Mouse (Mus musculus) thymus, postnatal 10 days (tissue): ENCODE results near the gene Fbxw15.
"Not testable (repeated sequence)": the region's sequence is repeated elsewhere in the genome, so short reads cannot be mapped to it uniquely, and the experiment has no call there.

Source experiments
- DNase-seq, 2 experiments: peaks; one replicate each; pipeline ENCODE4 v3.0.0; 2021; ENCODE audit warnings: low spot score in 2 of 2

Fbxw15 gene

GRCm38 (mm10) chr9:109568162-109568561, at the start of gene Fbxw15:
Gene Fbxw15 (minus strand): TSS chr9:109568262.
- DNase-seq, result not testable (repeated sequence)

- DNase-seq, result not testable (repeated sequence)
Measured at GRCm38 (mm10) chr9:109606837-109607236, 38.8 kb upstream of the Fbxw15 start.

GRCm38 (mm10) chr9:109602128-109602527, 34.1 kb upstream of the Fbxw15 start:
- DNase-seq, result not testable (repeated sequence)

GRCm38 (mm10) chr9:109597226-109597625, 29.2 kb upstream of the Fbxw15 start:
- no peak for DNase-seq

- DNase-seq, result no peak
Measured at GRCm38 (mm10) chr9:109594866-109595265, 26.8 kb upstream of the Fbxw15 start.

GRCm38 (mm10) chr9:109565546-109565945, 2.5 kb downstream of the Fbxw15 start:
- no peak for DNase-seq

GRCm38 (mm10) chr9:109562106-109562505, 6.0 kb downstream of the Fbxw15 start:
- not testable (repeated sequence) for DNase-seq

GRCm38 (mm10) chr9:109552483-109552882, 15.6 kb downstream of the Fbxw15 start:
- DNase-seq, result no peak

GRCm38 (mm10) chr9:109549666-109550065, 18.4 kb downstream of the Fbxw15 start:
- DNase-seq, result not testable (repeated sequence)

- no peak for DNase-seq
Measured at GRCm38 (mm10) chr9:109523385-109524064, 44.5 kb downstream of the Fbxw15 start.
